Mouse (Mus musculus) lung, embryonic 15.5 days (tissue): ENCODE data around the gene Speg. TPM values are rescaled to one million over a fixed set of nuclear protein-coding genes. Genes with fewer than 3 reads are reported as not detected.

Experiments used
- ATAC-seq: fragments of 200-750 bp; cut with Nextera tagmentation; 2 replicates; pipeline ENCODE4 v1.8.0; 2017; ENCODE audit warnings: moderate number of reproducible peaks, borderline replicate concordance; ENCODE audit not compliant: low FRiP score, low TSS enrichment; ENCODE audit errors: extremely low read depth
- H3K27ac ChIP-seq: fragments of 300-500 bp; sonication (generic); 2 replicates; pipeline ENCODE4 v1.5.1; 2015; ENCODE audit warnings: moderate library complexity, mild to moderate bottlenecking, inconsistent platforms
- H3K27me3 ChIP-seq: fragments of 300-500 bp; sonication (generic); 2 replicates; pipeline ENCODE4 v1.6.1; 2015; ENCODE audit warnings: inconsistent platforms
- H3K36me3 ChIP-seq: fragments of 300-500 bp; sonication (generic); 2 replicates; pipeline ENCODE4 v1.6.1; 2015; ENCODE audit warnings: inconsistent platforms
- H3K4me1 ChIP-seq: fragments of 300-500 bp; sonication (generic); 2 replicates; pipeline ENCODE4 v1.6.1; 2015; ENCODE audit warnings: inconsistent platforms
- H3K4me2 ChIP-seq: fragments of 300-500 bp; sonication (generic); 2 replicates; pipeline ENCODE4 v1.6.1; 2015; ENCODE audit warnings: inconsistent platforms, mild to moderate bottlenecking, moderate library complexity
- H3K4me3 ChIP-seq: fragments of 300-500 bp; sonication (generic); 2 replicates; pipeline ENCODE4 v1.5.1; 2015; ENCODE audit warnings: mild to moderate bottlenecking, inconsistent platforms
- H3K9ac ChIP-seq: fragments of 300-500 bp; sonication (generic); 2 replicates; pipeline ENCODE4 v1.6.1; 2015; ENCODE audit warnings: inconsistent platforms
- H3K9me3 ChIP-seq: fragments of 300-500 bp; sonication (generic); 2 replicates; pipeline ENCODE4 v1.6.1; 2016; ENCODE audit warnings: inconsistent platforms
- WGBS: fragments of 180-500 bp; shearing (Covaris S2); methylation state at CpG from one replicate; pipeline ENCODE4 v1.1.7; 2015; 5-methylcytosine and 5-hydroxymethylcytosine counted together
- polyA plus RNA-seq: library from polyadenylated mRNA; unstranded; fragments of >200 nt; fragmentation: Nextera tagmentation; extraction: Ambion mirVana; gene quantifications from 2 replicates; pipeline ENCODE4 v1.2.1, GENCODE M21; 2015

Gene Speg
- polyA plus RNA-seq, 1 experiment from 2014 or later: 42.8 TPM

GRCm38 (mm10) chr1:75400493-75401115 is 25.5 kb downstream of the Speg start:
- H3K27me3 ChIP-seq: no peaks in the 10 kb centered on the region
- peak overlapping the region; percentile 58 for H3K4me2 ChIP-seq
- peaks cover 23% of the 10 kb centered on the region for H3K36me3 ChIP-seq
- H3K4me3 ChIP-seq: peak overlapping the region; percentile 35
- H3K9ac ChIP-seq: peak overlapping the region; percentile 34; the same call in 1 of the 2 replicates
- 29% methylated on average over 6 of the region's 6 CpGs for WGBS
- H3K4me1 ChIP-seq: peaks cover 29% of the 10 kb centered on the region
- no peaks in the 10 kb centered on the region for H3K9me3 ChIP-seq
- ATAC-seq: 0 out of 2 replicates have a peak, but pooled peaks have one; percentile 1
- H3K27ac ChIP-seq: peak overlapping the region; percentile 92

- Histone ChIP-seq H3K27ac (no peak overlapping the region), H3K4me3 (no peak overlapping the region), H3K9me3 (no peaks in the 10 kb centered on the region), H3K36me3 (peaks cover 34% of the 10 kb centered on the region), H3K4me2 (no peak overlapping the region), H3K4me1 (peaks cover 4% of the 10 kb centered on the region), H3K27me3 (no peaks in the 10 kb centered on the region), H3K9ac (no peak overlapping the region)
- WGBS: 83% methylated on average over 3 of the region's 3 CpGs
- no peak for ATAC-seq
Observed at GRCm38 (mm10) chr1:75405547-75405946, 30.4 kb downstream of the Speg start.

DNA sequence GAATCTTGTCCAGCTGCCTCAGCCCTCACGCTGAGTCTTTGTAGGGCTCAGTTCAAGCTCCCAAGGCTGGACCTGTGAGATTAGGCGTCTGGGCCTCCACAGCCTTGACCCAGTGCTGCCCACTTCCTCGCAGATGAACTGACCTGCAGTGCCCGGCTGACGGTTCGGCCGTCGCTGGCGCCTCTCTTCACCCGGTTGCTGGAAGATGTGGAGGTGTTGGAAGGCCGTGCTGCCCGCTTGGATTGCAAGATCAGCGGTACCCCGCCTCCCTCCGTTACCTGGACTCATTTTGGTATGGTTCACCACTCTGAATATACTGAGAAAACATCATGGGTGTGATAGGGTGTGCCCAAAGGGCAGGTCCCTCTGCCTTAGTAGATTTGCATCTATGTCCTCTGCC is 31.1 kb downstream of the Speg start:
- Histone ChIP-seq H3K9ac (no peak overlapping the region), H3K27ac (no peak overlapping the region), H3K4me1 (no peaks in the 10 kb centered on the region), H3K4me3 (no peak overlapping the region), H3K4me2 (no peak overlapping the region), H3K9me3 (no peaks in the 10 kb centered on the region), H3K27me3 (no peaks in the 10 kb centered on the region), H3K36me3 (peaks cover 33% of the 10 kb centered on the region)
- no peak for ATAC-seq
- 88% methylated on average over 15 of the region's 15 CpGs for WGBS

DNA sequence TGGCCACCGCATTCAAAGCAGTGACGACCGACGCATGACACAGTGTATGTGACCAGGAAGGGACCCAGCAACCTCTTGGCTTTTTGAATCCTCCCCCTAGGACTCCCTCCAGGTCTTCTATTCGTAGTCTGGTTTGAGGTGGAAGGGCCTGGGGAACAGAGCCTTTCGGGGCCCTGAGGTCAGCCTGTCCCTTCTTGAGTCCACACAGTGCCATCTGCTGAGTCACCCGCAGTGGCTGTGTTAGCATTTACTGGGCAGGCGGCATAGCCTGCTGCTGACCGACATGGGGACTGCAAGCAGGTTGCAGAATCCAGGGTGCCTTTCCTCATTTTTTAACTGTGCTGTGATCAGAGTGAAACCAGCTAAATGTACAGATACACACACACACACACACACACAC is 32.0 kb downstream of the Speg start:
- no peak overlapping the region for H3K4me3 ChIP-seq
- H3K9ac ChIP-seq: no peak overlapping the region
- H3K27me3 ChIP-seq: no peaks in the 10 kb centered on the region
- H3K27ac ChIP-seq: no peak overlapping the region
- H3K4me2 ChIP-seq: no peak overlapping the region
- WGBS: 86% methylated on average over 9 of the region's 9 CpGs
- H3K36me3 ChIP-seq: peaks cover 26% of the 10 kb centered on the region
- no peaks in the 10 kb centered on the region for H3K9me3 ChIP-seq
- H3K4me1 ChIP-seq: no peaks in the 10 kb centered on the region
- ATAC-seq: no peak

DNA sequence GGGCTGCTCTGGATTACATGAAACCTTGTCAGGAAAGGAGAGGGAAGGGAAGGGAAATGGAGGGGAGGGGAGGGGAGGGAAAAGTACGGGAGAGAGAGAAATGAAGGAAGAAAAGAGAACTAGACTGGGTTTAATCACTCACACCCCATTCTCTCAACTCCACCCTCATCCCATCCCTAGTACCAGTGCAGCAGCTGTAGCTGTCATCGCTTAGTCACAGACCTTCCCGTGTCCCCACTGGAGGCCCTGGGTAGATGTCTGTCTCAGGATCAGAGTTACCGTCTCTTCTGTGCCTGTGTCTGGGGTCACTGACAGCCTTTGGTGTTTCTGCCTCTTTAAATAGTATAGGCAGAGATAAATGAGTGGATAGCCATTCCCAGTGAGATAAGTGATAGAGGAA is 33.1 kb downstream of the Speg start:
- peaks cover 19% of the 10 kb centered on the region for H3K36me3 ChIP-seq
- H3K4me3 ChIP-seq: no peak overlapping the region
- H3K4me1 ChIP-seq: no peaks in the 10 kb centered on the region
- H3K27me3 ChIP-seq: no peaks in the 10 kb centered on the region
- no peaks in the 10 kb centered on the region for H3K9me3 ChIP-seq
- no peak overlapping the region for H3K4me2 ChIP-seq
- WGBS: 40% methylated on average over 4 of the region's 4 CpGs
- no peak overlapping the region for H3K27ac ChIP-seq
- H3K9ac ChIP-seq: no peak overlapping the region
- no peak for ATAC-seq

GRCm38 (mm10) chr1:75409950-75410349 is 34.9 kb downstream of the Speg start:
- H3K4me3 ChIP-seq: no peak overlapping the region
- H3K9ac ChIP-seq: no peak overlapping the region
- H3K27ac ChIP-seq: no peak overlapping the region
- H3K36me3 ChIP-seq: peaks cover 16% of the 10 kb centered on the region
- WGBS: 81% methylated on average over 7 of the region's 7 CpGs
- H3K9me3 ChIP-seq: no peaks in the 10 kb centered on the region
- ATAC-seq: no peak
- no peaks in the 10 kb centered on the region for H3K4me1 ChIP-seq
- no peak overlapping the region for H3K4me2 ChIP-seq
- no peaks in the 10 kb centered on the region for H3K27me3 ChIP-seq

DNA sequence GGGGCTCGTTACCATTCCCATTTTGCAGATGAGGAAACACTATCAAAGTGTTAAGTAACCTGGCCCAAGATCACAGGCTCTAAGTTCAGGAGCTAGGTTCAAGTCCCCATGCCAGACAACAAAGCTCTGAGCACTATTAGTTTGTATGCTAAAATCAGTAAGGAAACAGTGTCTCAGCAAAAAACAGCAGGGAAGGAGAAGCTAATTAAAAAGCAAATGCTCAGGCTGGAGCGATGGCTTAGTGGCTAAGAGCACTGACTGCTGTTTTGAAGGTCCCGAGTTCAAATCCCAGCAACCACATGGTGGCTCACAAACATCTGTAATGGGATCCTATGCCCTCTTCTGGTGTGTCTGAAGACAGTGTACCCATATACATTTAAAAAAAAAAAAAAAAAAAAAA is 37.1 kb downstream of the Speg start:
- no peak overlapping the region for H3K4me3 ChIP-seq
- ATAC-seq: no peak
- H3K4me2 ChIP-seq: no peak overlapping the region
- peaks cover 4% of the 10 kb centered on the region; the same call in 1 of the 2 replicates for H3K36me3 ChIP-seq
- H3K27me3 ChIP-seq: no peaks in the 10 kb centered on the region
- no peak overlapping the region for H3K9ac ChIP-seq
- H3K9me3 ChIP-seq: no peaks in the 10 kb centered on the region
- H3K27ac ChIP-seq: no peak overlapping the region
- no peaks in the 10 kb centered on the region for H3K4me1 ChIP-seq
- WGBS: 83% methylated on average over 3 of the region's 3 CpGs

GRCm38 (mm10) chr1:75413749-75414148 is 38.7 kb downstream of the Speg start:
- WGBS: 64% methylated on average over 3 of the region's 3 CpGs
- H3K4me2 ChIP-seq: no peak overlapping the region
- H3K9ac ChIP-seq: no peak overlapping the region
- H3K4me1 ChIP-seq: no peaks in the 10 kb centered on the region
- H3K9me3 ChIP-seq: no peaks in the 10 kb centered on the region
- H3K27ac ChIP-seq: no peak overlapping the region
- no peak for ATAC-seq
- H3K4me3 ChIP-seq: no peak overlapping the region
- no peaks in the 10 kb centered on the region for H3K27me3 ChIP-seq
- H3K36me3 ChIP-seq: peaks cover 10% of the 10 kb centered on the region; the same call in 1 of the 2 replicates

- Histone ChIP-seq H3K27me3 (peaks cover 56% of the 10 kb centered on the region), H3K9me3 (no peaks in the 10 kb centered on the region), H3K27ac (no peak overlapping the region), H3K4me3 (no peak overlapping the region), H3K9ac (no peak overlapping the region), H3K4me1 (peaks cover 19% of the 10 kb centered on the region), H3K4me2 (peak overlapping the region; percentile 59; the same call in 1 of the 2 replicates), H3K36me3 (0 out of 2 replicates have a peak, but pooled peaks cover 7% of the 10 kb centered on the region)
- ATAC-seq: no peak
- 27% methylated on average over 20 of the region's 20 CpGs for WGBS
Observed at GRCm38 (mm10) chr1:75421794-75422193, 46.7 kb downstream of the Speg start.

- H3K27me3 ChIP-seq: peaks cover 56% of the 10 kb centered on the region
- WGBS: 21% methylated on average over 30 of the region's 32 CpGs
- no peaks in the 10 kb centered on the region for H3K9me3 ChIP-seq
- H3K4me3 ChIP-seq: peak overlapping the region; percentile 32
- H3K27ac ChIP-seq: no peak overlapping the region
- H3K36me3 ChIP-seq: 0 out of 2 replicates have a peak, but pooled peaks cover 7% of the 10 kb centered on the region
- peak overlapping the region; percentile 59 for H3K4me2 ChIP-seq
- no peak for ATAC-seq
- H3K9ac ChIP-seq: peak overlapping the region; percentile 19; the same call in 1 of the 2 replicates
- peaks cover 19% of the 10 kb centered on the region for H3K4me1 ChIP-seq
Observed at GRCm38 (mm10) chr1:75422216-75422822, 47.2 kb downstream of the Speg start.

GRCm38 (mm10) chr1:75422823-75423471 is 47.9 kb downstream of the Speg start:
- H3K4me2 ChIP-seq: peak overlapping the region; percentile 59
- H3K9ac ChIP-seq: peak overlapping the region; percentile 19; the same call in 1 of the 2 replicates
- H3K36me3 ChIP-seq: 0 out of 2 replicates have a peak, but pooled peaks cover 7% of the 10 kb centered on the region
- H3K4me3 ChIP-seq: peak overlapping the region; percentile 32
- H3K27ac ChIP-seq: no peak overlapping the region
- peaks cover 56% of the 10 kb centered on the region for H3K27me3 ChIP-seq
- peak; percentile 59; the same call in 1 of the 2 replicates for ATAC-seq
- 2% methylated on average over 71 of the region's 71 CpGs for WGBS
- H3K4me1 ChIP-seq: peaks cover 19% of the 10 kb centered on the region
- H3K9me3 ChIP-seq: no peaks in the 10 kb centered on the region
